Mouse (Mus musculus) small intestine, adult 2 months (tissue): Measurements from ENCODE around the gene Msx3.

Source experiments
- CTCF ChIP-seq: fragments of 200-500 bp; IDR thresholded peaks from 2 replicates; pipeline ENCODE4 v1.5.1; 2012; ENCODE audit warnings: low read depth, mild to moderate bottlenecking, control low read depth, inconsistent platforms, low read length, moderate library complexity, mixed read lengths; ENCODE audit not compliant: insufficient replicate concordance, insufficient read length; ENCODE audit errors: extremely low read depth
- POLR2A ChIP-seq: fragments of 200-500 bp; IDR thresholded peaks from 2 replicates; pipeline ENCODE4 v1.6.1; 2012; ENCODE audit warnings: low read depth, mild to moderate bottlenecking, control low read depth, inconsistent platforms, low read length, moderate library complexity

- no peak for TF ChIP-seq POLR2A
- TF ChIP-seq CTCF = no peak
Observed at GRCm38 (mm10) chr7:140035456-140035855, 13.4 kb downstream of the Msx3 start.
